Mouse (Mus musculus) B cell, adult 2 months (primary cell): ENCODE data around the gene Padi4.

ENCODE experiments used
- DNase-seq, 2 experiments: peaks; one replicate each; pipeline ENCODE4 v3.0.0; 2022

Gene Padi4

DNA sequence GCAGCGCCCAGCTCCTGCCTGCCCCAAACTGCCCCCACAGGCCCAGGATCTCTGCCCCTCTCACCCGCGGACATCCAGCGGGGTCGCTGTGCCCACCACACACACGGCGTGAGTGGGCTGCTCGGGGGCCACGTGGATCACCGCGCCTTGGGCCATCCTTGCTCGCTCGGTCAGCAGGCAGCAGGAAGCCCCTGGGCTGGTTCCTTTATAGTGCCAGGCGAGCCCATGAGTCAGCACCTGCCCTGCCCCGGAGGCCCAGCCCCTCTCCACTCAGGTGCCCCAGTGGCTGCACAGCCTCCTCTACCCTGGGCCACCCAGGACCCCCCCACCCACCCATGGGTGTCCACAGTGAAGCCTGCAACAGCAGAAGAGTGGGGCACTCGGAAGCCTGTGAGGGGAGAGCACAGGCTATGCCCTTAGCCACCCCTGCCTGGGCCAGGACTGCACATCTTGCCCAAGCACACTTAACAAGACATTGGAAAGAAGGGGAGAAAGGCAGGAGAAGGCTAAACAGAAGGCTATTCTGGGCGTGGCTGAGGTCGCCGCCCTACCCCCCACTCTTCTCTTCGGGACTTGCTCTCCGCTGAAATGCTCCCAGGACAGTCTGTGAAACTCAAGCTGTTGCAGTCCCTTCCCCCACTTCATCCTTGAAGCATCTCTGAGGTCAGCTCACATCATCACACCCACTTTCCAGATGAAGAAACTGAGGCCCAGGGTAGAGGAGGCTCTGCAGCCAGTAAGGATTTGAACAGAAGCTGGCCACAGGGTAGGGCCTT, at the start of gene Padi4:
Padi4 (minus strand) TSS at position 212 of the 776 bp plus-strand sequence.
- no peak for DNase-seq

DNA sequence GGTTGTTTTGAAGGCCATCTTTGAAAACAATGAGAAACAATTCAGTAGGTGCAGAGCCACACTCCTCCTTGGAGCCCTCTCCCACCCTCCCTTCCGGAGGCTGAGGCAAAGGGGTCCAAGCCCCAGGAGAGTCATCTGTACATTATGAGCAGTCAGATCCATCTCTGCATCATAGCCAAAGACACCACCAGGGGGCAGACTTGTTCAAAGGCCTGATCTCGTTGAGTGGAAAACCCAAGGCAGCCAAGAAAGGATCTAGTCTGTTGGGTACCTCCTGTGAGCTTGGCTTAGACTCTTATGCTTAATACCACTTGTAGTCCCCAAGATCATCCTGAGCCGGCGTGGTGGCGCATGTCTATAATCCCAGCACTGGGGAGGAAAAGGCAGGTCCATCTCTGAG, 48.0 kb upstream of the Padi4 start:
- DNase-seq = peak; percentile 78 to 79

DNA sequence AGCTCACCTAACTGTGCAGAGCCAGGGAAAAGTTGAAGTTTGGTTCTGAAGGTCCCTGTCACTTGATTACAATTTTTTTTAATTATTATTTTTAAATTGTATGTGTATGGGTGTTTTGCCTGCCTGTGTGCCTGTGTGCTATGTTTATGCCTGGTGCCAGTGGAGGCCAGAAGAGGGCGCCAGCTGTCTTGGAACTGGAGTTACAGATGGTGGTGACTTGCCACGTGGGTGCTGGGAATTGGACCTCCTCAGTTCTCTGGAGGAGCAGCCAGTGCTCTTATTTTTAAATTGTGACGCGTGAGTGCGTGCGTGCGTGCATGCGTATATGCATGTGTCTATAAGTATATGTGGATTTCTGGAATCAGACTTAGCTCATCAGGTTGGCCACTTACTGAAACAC, 43.4 kb upstream of the Padi4 start:
- DNase-seq = no peak

DNA sequence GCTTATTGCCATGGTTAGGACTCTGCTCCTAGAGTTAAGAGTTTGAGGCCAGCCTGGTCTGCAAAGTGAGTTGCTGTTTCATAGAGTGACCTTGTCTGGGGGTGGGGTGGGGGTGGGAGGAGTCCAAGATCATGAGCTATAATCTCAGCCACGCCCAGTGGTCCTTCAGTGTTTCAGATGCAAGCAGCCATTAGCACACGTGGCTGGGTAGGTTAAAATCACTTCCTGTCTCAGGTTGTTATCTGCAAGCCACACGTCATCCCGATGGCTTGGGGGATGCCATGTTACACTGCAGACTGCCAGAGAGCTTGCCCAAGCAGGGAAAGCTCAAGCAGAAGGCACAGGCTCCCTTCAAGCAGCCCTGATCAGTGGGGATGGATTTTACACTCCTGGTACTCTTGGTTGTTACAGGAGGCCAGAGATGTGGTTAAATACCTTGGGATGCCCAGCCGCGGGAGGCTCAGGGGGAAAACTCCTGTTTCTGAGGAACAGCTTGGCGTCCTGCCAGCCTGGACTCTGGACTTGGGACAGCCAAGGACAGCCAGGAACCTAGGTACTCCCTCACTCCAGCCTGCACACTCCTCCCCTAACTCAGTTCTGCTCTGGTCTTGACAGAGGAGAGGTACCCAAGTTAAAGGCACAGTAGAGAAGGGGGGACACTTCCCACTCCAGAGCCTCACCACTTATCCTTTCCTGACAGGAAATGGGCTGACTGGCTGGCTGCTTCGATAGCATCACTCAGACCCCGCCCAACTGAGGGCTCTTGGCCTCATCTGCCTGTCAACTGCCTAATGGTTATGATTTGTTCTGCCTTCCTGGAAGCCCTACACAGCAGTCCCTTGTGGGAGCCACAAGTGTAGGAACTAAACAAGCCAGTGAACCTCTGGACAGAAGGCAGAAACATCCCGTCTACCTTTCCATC, 42.2 kb upstream of the Padi4 start:
- DNase-seq = peak in 1 of 2 experiments; percentile 17

DNA sequence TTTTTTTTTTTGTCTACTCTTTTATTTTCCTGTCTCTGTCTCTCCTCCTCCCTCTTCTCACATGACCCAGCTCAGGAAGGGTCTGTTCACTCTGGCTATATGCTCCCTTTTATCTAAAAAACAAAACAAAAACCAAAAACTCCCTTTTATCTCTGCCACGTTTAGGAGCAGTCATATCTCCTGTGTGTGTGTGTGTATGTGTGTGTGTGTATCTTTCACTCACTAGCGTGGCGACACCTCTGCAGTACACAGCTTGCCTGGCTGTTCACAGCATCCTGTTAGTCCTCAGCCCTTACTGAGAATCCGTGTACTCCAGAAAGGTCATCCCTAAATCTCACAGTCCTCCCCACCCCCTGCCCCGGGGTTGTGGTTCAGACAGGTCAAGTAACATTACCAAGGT, 41.5 kb upstream of the Padi4 start:
- DNase-seq = no peak

DNA sequence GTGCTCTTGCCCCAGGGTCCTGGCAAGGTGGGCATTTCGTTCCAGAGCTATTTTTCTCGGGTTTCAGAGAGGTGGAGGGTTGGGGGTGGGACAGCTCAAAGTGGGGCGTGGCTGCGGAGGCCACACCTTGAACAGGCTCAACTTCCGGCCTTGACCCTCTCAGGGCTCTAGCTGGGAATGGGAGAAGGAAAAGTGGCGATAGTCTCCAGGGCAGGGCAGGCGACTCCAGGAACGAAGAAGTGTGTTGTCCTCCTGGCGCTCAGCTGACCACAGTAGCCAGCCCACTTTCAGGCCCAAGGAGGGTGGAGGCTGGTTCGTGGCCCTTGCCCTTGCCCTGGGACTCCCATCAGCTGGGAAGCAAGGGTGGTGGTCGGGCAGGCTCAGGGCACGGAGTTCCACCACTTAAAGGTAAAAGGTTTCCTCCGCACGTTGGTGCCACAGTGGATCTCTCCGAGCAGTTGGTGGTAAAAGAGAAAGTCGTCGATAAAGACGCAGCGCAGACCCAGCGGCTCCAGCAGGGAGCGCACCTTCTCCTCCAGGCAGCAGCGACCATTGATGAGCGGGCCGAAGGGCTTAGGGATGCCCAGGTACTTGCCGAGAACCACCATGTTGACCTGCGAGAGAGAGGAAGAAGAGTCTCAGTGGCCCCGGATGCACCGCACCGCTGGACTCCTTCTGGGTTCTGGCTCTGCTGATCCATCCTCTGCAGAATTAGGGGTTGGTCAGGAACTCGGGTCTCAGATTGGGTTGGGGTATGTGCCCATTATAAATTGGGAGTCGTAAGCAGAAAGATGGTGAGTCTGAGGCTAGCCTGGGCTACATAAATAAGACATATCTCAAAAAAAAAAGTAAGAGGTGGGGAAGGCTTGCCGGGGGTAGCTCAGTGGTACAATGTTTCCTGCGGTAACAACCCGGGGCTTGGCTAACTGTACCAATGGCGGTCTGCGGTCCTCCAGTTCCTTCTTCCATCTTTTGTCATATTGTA, 40.5 kb upstream of the Padi4 start:
- DNase-seq = peak; percentile 62 to 65

DNA sequence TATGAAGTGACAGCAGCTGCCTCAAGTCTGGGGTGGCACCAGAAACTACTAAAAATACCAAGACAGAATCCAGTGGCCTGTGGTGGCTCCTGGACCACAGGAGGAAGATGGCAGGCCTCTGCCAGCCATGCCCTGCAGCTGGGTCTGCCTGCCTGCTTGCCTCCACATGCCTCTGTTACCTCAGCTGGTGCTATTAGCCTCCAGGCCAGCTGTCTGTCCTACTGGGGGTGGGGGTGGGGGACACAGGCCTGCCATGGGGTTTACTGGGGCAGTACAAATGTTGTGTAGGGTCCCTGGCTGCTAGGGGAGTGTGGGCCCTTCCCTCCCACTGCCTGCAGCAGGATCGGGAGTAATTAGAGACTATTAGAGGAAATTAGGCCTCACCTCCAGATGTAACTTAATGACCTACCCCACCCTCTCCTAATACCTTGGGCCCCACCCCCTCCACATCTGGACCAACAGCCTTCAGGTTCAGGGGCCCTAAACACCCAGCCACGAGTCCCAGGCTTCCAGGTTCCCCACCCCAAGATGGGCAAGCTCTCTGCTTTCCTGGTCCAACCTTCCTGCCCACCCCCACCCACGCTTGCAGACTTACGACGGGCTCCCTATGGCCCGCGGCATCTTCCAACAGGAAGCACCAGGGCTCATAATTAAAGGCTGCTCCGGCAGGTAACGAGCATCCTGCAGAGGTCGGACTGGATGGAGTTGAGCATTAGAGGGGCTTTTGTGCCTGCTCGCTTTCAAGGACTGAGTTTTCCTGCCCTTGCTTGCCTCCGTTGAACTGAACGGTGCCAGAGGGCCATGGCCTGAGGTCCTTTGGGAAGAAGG, 39.5 kb upstream of the Padi4 start:
- DNase-seq = no peak

DNA sequence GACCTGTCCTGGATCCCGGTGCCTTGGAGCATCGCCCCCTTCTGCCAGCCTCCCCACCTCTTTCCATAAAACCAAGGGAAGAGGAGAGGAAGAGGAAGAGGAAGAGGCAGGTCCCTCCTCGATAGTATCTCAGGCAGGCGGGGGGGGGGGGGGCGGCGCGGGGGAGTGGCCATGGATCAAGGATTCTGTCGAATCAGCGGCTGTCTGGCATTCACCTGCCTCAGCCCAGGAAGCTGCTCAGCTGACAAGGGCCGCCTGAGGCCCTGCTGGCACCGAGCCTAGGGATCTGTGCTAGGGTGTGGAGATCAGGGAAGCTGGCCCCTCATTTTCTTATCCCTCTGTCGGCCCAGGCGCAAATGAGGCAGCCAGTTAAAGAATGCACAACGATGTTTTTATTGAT, 38.6 kb upstream of the Padi4 start:
- no peak for DNase-seq

DNA sequence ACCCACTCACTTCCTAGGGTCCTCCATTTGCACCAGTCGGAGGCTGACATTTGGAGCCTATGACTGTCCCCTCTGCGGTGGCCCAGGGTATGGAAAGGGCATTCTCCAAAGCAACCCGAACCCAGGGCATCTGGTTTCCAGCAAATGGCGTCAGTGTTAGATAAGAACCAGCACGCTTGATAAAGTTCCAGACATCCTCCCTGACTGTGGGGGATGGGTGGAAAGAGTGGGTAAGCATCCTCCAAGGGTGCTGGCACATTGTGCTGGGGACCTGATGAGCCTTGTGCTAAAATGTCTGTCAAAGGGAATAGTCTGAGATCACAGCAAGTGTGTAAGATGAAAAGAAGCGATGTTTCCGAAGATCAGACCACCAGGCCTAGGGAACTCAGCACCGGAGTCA, 38.2 kb upstream of the Padi4 start:
- no peak for DNase-seq

DNA sequence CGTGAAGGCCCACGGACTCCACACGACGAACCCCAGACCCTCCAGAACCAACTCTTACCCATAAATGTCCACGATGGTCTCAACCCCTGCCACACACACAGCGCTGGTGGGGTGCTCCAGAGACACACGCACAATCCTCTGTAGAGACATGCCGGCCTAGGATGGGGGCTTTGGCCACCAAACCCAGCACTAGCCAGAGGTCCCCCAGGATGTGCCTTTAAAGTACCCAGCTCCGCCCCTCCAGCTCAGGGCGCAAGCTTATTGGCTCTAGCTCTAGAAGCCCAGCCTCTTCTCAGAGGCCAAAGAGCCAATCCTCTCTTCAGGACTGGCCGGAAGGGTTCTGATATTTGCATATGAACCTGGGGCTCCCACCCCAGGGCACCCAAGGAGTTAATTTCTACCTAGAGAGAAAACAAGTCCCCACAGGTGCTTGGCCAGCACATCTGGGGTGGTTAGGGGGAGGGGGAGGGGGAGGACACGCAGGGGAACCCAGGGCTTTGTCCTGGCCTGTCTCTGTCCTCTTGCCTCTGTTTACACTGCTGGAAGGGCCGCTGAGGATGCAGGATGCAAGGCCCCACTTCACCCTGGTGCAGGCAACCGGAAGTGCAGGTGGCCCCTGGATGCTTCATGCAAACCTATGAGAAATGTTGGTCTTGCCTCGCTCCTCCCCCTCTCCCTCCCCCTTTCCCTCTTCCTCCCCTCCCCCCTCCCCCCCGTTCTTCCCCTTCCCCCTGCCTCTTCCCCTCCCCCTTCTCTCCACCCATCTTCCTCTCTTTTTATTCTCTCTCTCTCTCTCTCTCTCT, 36.6 kb upstream of the Padi4 start, which contains the start of gene Padi3:
Padi3 (minus strand) TSS at position 191 of the 803 bp plus-strand sequence.
- no peak for DNase-seq

DNA sequence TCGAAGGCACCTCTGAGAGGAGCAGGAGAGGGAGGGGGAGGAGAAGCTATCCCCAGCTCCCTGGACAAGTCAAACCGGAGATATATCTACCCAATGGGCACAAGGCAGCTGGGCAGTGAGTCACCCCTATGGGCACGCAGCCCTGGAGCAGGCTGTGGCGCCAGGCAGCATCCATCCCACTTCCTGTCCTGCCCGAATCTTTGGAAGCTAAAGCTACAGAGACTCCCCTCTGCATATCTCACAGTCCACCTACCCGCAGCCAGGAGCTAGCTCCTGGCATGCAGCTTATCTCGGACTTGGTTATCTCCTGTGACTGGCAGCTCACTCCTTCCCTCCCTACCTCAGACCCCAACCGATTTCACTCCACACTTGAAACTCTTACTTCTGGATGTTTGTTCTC, 35.1 kb upstream of the Padi4 start:
- DNase-seq = no peak

DNA sequence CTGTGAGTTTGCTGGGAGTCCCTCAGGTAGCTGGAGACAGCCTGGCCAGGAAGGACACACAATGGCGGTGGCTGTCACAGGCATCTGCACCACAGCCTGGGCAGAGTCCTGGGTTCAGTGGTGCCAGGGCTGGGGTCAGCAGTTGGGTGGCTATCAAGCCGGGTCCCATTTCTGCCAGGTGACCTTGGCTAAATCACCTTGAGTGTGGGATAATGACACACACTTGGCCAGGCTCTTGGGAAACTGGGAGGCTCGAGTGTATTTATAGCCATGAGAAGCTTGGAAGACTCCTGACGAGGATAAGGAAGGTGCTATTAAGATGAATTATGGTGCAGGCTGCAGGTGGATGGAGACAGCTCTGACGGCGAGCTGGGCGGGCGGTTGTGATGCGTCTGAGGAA, 30.6 kb upstream of the Padi4 start:
- no peak for DNase-seq

DNA sequence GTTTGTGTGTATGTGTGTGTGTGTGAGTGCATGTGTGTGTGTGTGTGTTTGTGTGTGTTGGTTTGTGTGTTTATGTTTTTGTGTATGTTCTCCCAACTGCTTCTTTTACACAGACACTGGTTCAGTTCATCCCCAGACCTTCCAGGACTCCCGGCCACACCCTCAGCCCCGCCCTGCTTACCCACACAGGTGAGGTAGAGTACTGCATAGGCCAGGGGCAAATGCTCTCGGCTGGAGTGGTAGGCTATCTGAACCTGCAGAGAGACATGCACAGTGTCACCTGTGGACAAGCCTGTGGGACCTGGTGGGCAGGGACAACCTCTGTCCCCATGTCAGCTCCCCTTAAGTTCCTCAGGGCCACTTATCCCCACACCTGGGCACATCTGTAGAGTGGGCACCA, 27.3 kb upstream of the Padi4 start:
- DNase-seq = no peak

DNA sequence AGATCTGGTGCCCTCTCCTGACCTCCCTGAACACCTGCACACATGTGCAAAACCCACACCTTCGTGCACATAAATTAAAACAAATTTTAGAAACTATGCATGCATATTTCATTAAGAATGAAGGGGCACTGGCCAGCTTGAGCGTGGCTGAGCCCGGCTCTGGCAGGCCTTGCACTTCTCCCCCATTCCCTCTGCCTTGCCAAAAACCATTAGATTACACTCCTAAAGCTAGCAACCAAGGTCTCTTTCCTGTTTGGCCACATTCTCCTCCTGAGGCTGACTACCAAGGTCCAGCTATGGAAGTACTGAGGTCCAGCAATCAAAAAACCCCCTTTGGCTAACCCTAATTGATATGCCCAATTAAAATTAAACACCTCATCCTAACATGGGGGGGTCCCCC, 22.8 kb upstream of the Padi4 start:
- no peak for DNase-seq

DNA sequence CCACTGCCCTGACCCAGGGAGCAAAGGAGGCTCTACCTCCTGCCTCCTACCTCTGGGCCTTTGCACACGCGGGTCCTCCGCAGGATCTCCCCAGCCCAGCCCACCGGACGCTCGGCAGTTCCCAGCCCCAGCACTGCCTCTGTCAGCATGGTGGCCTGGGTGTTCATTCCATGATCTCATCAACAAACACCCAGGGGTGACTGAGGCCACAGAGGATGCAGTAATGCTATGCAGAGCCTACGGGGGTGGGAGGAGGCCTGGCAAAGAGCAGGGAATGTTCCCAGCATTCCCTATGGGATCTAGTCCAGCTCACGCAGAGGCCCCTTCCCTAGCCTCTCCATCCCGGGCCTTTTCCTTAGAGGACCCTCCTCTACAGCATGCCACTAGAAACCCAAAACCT, 20.6 kb upstream of the Padi4 start:
- no peak for DNase-seq

DNA sequence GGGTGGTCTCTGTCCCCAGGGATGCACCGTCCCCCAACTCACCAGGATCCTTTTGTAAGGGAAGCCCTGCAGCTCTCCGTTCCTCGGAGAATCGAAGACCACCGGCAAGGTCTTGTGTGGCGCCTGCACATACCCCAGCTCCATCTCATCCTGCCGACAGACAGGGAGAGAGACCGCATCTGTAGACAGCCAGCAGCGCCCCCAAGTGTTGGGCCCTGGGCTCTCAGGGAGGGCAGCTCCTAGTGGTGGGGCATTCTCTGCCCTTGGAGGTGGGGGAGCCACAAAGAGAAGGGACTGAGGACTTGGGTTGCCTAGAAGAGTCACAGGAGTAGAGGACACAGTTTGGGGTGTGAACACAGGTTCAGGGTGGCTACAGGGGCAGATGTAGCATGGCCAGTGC, 19.8 kb upstream of the Padi4 start:
- no peak for DNase-seq

DNA sequence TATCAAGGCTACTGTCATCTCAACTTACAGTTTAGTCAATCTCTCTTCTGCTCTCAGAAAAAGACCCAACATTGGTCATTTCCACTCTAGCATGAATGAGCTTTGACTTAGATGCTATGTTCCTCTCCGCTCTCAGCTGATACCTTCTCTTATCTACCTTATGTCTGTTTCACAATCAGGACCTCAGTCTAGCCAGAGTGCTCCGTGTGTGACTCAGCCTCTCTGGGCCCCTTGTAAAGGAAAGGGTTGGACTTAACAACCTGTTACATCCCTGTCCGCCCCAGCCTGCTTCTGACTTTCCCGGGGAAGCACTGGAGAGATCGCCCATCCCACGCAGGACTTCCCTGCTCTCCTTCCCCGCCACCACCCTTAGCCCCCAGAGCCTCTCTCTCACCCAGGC, 18.5 kb upstream of the Padi4 start:
- DNase-seq = no peak

DNA sequence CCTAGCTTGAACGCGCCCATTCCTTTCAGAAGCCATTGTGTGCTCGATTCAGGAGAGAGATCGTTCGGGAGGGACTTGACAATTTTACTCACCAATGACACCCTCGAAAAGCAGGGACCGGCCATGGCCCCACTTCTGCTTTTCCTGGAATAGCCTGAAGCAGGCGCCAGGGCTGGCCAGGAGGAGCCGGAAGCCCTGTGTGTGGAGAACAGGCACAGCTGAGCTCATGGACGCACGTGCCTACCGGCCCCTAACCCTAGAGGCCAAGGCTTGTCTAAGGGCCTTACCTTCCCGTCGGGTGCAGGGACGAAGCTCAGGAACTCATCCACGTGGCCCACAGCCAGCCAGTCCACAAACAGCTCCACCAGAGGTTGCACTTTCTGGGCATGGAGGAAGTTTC, 17.0 kb upstream of the Padi4 start:
- DNase-seq = no peak

DNA sequence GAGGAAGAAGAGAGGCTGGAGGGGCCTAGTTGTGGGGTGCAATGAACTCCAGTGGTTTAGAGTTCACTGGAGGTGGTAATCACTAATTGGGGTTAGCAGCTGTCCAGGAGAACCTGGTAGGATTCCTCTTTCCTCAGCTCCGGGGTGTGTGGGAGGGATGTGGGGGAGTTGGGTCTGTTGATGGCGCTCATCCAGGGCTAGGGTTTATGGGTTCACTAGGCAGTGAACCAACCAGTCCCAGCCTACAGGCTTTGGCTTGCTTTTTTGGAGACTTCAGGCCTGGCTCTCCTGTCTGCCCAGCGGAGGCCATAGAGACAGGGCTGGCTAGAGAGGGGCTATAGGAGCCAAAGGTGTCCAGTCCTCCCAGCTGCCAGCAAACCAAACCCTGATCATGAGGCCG, 15.9 kb upstream of the Padi4 start:
- no peak for DNase-seq

DNA sequence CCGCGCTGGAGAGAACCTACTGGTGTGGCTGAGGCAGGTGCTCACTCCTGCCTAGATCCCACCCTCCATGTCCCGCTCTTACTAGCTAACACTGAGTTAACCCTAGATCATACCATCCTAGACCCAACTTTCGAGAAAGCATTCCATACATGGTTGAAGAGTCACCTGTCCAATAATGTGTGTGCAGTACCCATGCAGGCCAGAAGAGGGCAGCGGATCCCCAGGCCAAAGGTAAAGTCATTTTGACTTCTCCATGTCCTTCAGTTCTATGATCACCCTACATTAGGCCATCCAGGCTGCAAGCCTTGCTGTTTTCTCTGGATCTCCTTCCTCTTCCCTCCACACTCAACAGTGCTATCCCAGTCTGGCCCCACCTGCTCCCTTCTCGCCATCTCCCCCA, 14.9 kb upstream of the Padi4 start:
- DNase-seq = peak; percentile 84 to 86

DNA sequence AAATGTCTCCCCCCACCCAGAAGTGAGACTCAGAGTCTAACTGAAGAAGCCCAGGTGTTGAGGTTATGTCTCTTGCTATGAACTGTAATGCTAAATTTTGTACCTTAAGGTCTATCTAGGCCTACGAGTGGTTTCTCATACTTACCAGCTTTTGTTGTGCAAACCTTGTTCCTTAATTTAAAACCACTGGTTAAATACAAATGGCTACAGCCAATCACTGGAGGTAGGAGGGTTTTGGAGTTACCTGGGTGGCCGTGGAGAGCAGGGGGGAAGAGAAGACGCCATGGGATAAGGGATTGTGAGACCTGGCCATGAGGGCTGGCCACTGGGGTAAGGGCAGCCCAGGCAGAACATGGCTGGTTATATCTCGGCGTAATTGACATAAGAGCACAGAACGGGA, 14.2 kb upstream of the Padi4 start:
- no peak for DNase-seq
